Mouse (Mus musculus): ENCODE data around the gene Slc38a5. TPM values are rescaled to one million over a fixed set of nuclear protein-coding genes. Genes with fewer than 3 reads are reported as not detected.
A peak's percentile ranks its signal among the peaks of the same experiment; 100 is the strongest.
"Not testable (repeated sequence)": the region's sequence is repeated elsewhere in the genome, so short reads cannot be mapped to it uniquely, and the experiment has no call there.

The Slc38a5 gene
- polyA plus RNA-seq, 1 experiment from 2014 or later, result 24.1 TPM

- Histone ChIP-seq H3K27ac (replicated peaks) (peak within 1 kb of the TSS; percentile 70), H3K9ac (peak within 1 kb of the TSS; percentile 84), H3K27me3 (replicated peaks) (no peaks in the 10 kb centered on the region), H3K4me1 (peaks cover 7% of the 10 kb centered on the region), H3K4me2 (peak within 1 kb of the TSS; percentile 76), H3K4me3 (peak within 1 kb of the TSS; percentile 73), H3K9me3 (no peaks in the 10 kb centered on the region), H3K36me3 (peaks cover 4% of the 10 kb centered on the region; the same call in 1 of the 2 replicates)
- 8% methylated on average over 45 of the region's 45 CpGs for WGBS
- ATAC-seq (ENCODE audit: extremely low read depth, insufficient number of reproducible peaks, low FRiP score, low TSS enrichment), result peak; percentile 80
Observed at GRCm38 (mm10) chrX:8252334-8253285, 18.3 kb upstream of the Slc38a5 start, which contains the start of gene Ftsj1. Gene Ftsj1 (minus strand): TSS chrX:8252406.

GRCm38 (mm10) chrX:8253711-8254110 lies 17.2 kb upstream of the Slc38a5 start:
- no peak overlapping the region for H3K27ac ChIP-seq (replicated peaks)
- 86% methylated on average over 2 of the region's 2 CpGs for whole genome bisulfite sequencing
- H3K9ac ChIP-seq, result no peak overlapping the region
- H3K9me3 ChIP-seq, result no peaks in the 10 kb centered on the region
- H3K36me3 ChIP-seq, result peaks cover 4% of the 10 kb centered on the region; the same call in 1 of the 2 replicates
- no peak overlapping the region for H3K4me3 ChIP-seq
- ATAC-seq (ENCODE audit: extremely low read depth, insufficient number of reproducible peaks, low FRiP score, low TSS enrichment), result no peak
- H3K4me2 ChIP-seq, result no peak overlapping the region
- no peaks in the 10 kb centered on the region for H3K27me3 ChIP-seq (replicated peaks)
- peaks cover 7% of the 10 kb centered on the region for H3K4me1 ChIP-seq

GRCm38 (mm10) chrX:8255807-8256206 lies 15.1 kb upstream of the Slc38a5 start:
- ATAC-seq (ENCODE audit: extremely low read depth, insufficient number of reproducible peaks, low FRiP score, low TSS enrichment), result no peak
- Histone ChIP-seq H3K9me3 (no peaks in the 10 kb centered on the region), H3K36me3 (no peaks in the 10 kb centered on the region), H3K4me3 (no peak overlapping the region), H3K27ac (replicated peaks) (no peak overlapping the region), H3K27me3 (replicated peaks) (no peaks in the 10 kb centered on the region), H3K9ac (no peak overlapping the region), H3K4me1 (peaks cover 7% of the 10 kb centered on the region), H3K4me2 (no peak overlapping the region)
- WGBS, result 29% methylated on average over 4 of the region's 6 CpGs

GRCm38 (mm10) chrX:8259478-8259877 lies 11.5 kb upstream of the Slc38a5 start:
- Histone ChIP-seq H3K4me3 (no peak overlapping the region), H3K4me1 (no peaks in the 10 kb centered on the region), H3K9me3 (no peaks in the 10 kb centered on the region), H3K36me3 (no peaks in the 10 kb centered on the region), H3K9ac (no peak overlapping the region), H3K4me2 (no peak overlapping the region), H3K27ac (replicated peaks) (no peak overlapping the region), H3K27me3 (replicated peaks) (no peaks in the 10 kb centered on the region)
- no peak for ATAC-seq (ENCODE audit: extremely low read depth, insufficient number of reproducible peaks, low FRiP score, low TSS enrichment)
- WGBS, result 82% methylated on average over 12 of the region's 12 CpGs

GRCm38 (mm10) chrX:8263156-8263804 lies 7.7 kb upstream of the Slc38a5 start:
- ATAC-seq (ENCODE audit: extremely low read depth, insufficient number of reproducible peaks, low FRiP score, low TSS enrichment), result no peak
- WGBS, result 56% methylated on average over 5 of the region's 5 CpGs
- Histone ChIP-seq H3K9ac (no peak overlapping the region), H3K4me1 (no peaks in the 10 kb centered on the region), H3K27ac (replicated peaks) (no peak overlapping the region), H3K4me2 (no peak overlapping the region), H3K9me3 (no peaks in the 10 kb centered on the region), H3K27me3 (replicated peaks) (no peaks in the 10 kb centered on the region), H3K36me3 (no peaks in the 10 kb centered on the region), H3K4me3 (no peak overlapping the region)

GRCm38 (mm10) chrX:8264222-8264621 lies 6.7 kb upstream of the Slc38a5 start:
- Histone ChIP-seq H3K27me3 (replicated peaks) (no peaks in the 10 kb centered on the region), H3K36me3 (no peaks in the 10 kb centered on the region), H3K9ac (no peak overlapping the region), H3K4me2 (no peak overlapping the region), H3K4me1 (no peaks in the 10 kb centered on the region), H3K9me3 (no peaks in the 10 kb centered on the region), H3K27ac (replicated peaks) (no peak overlapping the region), H3K4me3 (no peak overlapping the region)
- WGBS, result 57% methylated on average over 3 of the region's 3 CpGs
- no peak for ATAC-seq (ENCODE audit: extremely low read depth, insufficient number of reproducible peaks, low FRiP score, low TSS enrichment)

- no peak for ATAC-seq (ENCODE audit: extremely low read depth, insufficient number of reproducible peaks, low FRiP score, low TSS enrichment)
- peak overlapping the region; percentile 66 for H3K4me2 ChIP-seq
- no peaks in the 10 kb centered on the region for H3K9me3 ChIP-seq
- H3K9ac ChIP-seq, result peak overlapping the region; percentile 53
- H3K4me1 ChIP-seq, result no peaks in the 10 kb centered on the region
- WGBS, result 19% methylated on average over 10 of the region's 10 CpGs
- H3K36me3 ChIP-seq, result no peaks in the 10 kb centered on the region
- H3K27ac ChIP-seq (replicated peaks), result no peak overlapping the region
- peak overlapping the region; percentile 45 for H3K4me3 ChIP-seq
- no peaks in the 10 kb centered on the region; the same call in 1 of the 2 replicates for H3K27me3 ChIP-seq (replicated peaks)
Observed at GRCm38 (mm10) chrX:8272000-8272399, 1.1 kb downstream of the Slc38a5 start.

- ATAC-seq (ENCODE audit: extremely low read depth, insufficient number of reproducible peaks, low FRiP score, low TSS enrichment), result peak; percentile 20; the same call in 1 of the 2 replicates
- Histone ChIP-seq H3K27ac (replicated peaks) (no peak overlapping the region), H3K4me3 (no peak overlapping the region), H3K27me3 (replicated peaks) (no peaks in the 10 kb centered on the region; the same call in 1 of the 2 replicates), H3K36me3 (no peaks in the 10 kb centered on the region), H3K9ac (no peak overlapping the region), H3K9me3 (no peaks in the 10 kb centered on the region), H3K4me1 (no peaks in the 10 kb centered on the region), H3K4me2 (peak overlapping the region; percentile 66; the same call in 1 of the 2 replicates)
- 72% methylated on average over 5 of the region's 5 CpGs for WGBS
Observed at GRCm38 (mm10) chrX:8274056-8274455, 3.1 kb downstream of the Slc38a5 start.

- 58% methylated on average over 5 of the region's 5 CpGs for WGBS
- no peak for ATAC-seq (ENCODE audit: extremely low read depth, insufficient number of reproducible peaks, low FRiP score, low TSS enrichment)
Observed at GRCm38 (mm10) chrX:8288621-8289020, 17.7 kb downstream of the Slc38a5 start.

GRCm38 (mm10) chrX:8309302-8309701 lies 38.4 kb downstream of the Slc38a5 start:
- no peak overlapping the region for H3K27ac ChIP-seq (replicated peaks)
- no peaks in the 10 kb centered on the region for H3K36me3 ChIP-seq
- ATAC-seq (ENCODE audit: extremely low read depth, insufficient number of reproducible peaks, low FRiP score, low TSS enrichment), result no peak
- WGBS, result 41% methylated on average over 1 of the region's 1 CpGs
- H3K9ac ChIP-seq, result no peak overlapping the region
- H3K4me2 ChIP-seq, result no peak overlapping the region
- no peaks in the 10 kb centered on the region for H3K4me1 ChIP-seq
- H3K9me3 ChIP-seq, result no peaks in the 10 kb centered on the region
- H3K4me3 ChIP-seq, result no peak overlapping the region
- H3K27me3 ChIP-seq (replicated peaks), result no peaks in the 10 kb centered on the region

More at GRCm38 (mm10) chrX:8288621-8289020, 17.7 kb downstream of the Slc38a5 start:
- Histone ChIP-seq H3K27ac (replicated peaks) (no peak overlapping the region), H3K9ac (no peak overlapping the region), H3K4me1 (no peaks in the 10 kb centered on the region), H3K9me3 (no peaks in the 10 kb centered on the region), H3K4me3 (no peak overlapping the region), H3K4me2 (no peak overlapping the region), H3K27me3 (replicated peaks) (no peaks in the 10 kb centered on the region), H3K36me3 (no peaks in the 10 kb centered on the region)

GRCm38 (mm10) chrX:8314905-8315304 lies 44.0 kb downstream of the Slc38a5 start:
- H3K4me2 ChIP-seq; H3K4me3 ChIP-seq; H3K36me3 ChIP-seq; ATAC-seq (ENCODE audit: extremely low read depth, insufficient number of reproducible peaks, low FRiP score, low TSS enrichment); H3K27ac ChIP-seq (replicated peaks); H3K9ac ChIP-seq; H3K27me3 ChIP-seq (replicated peaks); H3K4me1 ChIP-seq; H3K9me3 ChIP-seq: not testable (repeated sequence)
- 9% methylated on average over 7 of the region's 7 CpGs for WGBS
